Mouse (Mus musculus): ENCODE results near the gene Phc1. TPM values are rescaled to one million over a fixed set of nuclear protein-coding genes. Genes with fewer than 3 reads are reported as not detected.

Gene Phc1
- polyA plus RNA-seq, 1 experiment: 15.5 TPM

- H3ac ChIP-seq (ENCODE audit: control insufficient read depth, insufficient read length): no peak overlapping the region
- no peak for TF ChIP-seq TCF12 (IDR thresholded peaks at IDR 0.05; ENCODE audit: insufficient read depth, poor library complexity, severe bottlenecking)
Observed at GRCm38 (mm10) chr6:122297279-122298222, 42.8 kb downstream of the Phc1 start.

GRCm38 (mm10) chr6:122296918-122297278 lies 43.5 kb downstream of the Phc1 start:
- H3K4me3 ChIP-seq: peak overlapping the region; percentile 22
- TF ChIP-seq E2F4 (IDR thresholded peaks at IDR 0.05; ENCODE audit: insufficient read depth) (no peak), POLR2AphosphoS2 (IDR thresholded peaks at IDR 0.05; ENCODE audit: insufficient read length, low read depth) (no peak), MYOD1 (IDR thresholded peaks at IDR 0.05; ENCODE audit: control insufficient read depth in 1 of 3, insufficient read length in 2 of 3, low read depth in 2 of 3) (no peak), MAX (IDR thresholded peaks at IDR 0.05; ENCODE audit: low read depth) (no peak), MYOG (IDR thresholded peaks at IDR 0.05; ENCODE audit: control insufficient read depth in 1 of 3, insufficient read depth in 1 of 3, insufficient read length in 2 of 3, low read depth in 2 of 3) (no peak), USF1 (IDR thresholded peaks at IDR 0.05; ENCODE audit: low read depth) (no peak), SRF (IDR thresholded peaks at IDR 0.05; ENCODE audit: control insufficient read depth, insufficient read length, low read depth) (no peak), REST (IDR thresholded peaks at IDR 0.05; ENCODE audit: insufficient read depth, insufficient read length) (no peak), TCF12 (IDR thresholded peaks at IDR 0.05; ENCODE audit: insufficient read depth, poor library complexity, severe bottlenecking) (no peak), CEBPB (IDR thresholded peaks at IDR 0.05; ENCODE audit: insufficient read depth, poor library complexity, severe bottlenecking) (no peak), TCF3 (IDR thresholded peaks at IDR 0.05; ENCODE audit: insufficient read length, low read depth) (no peak), POLR2A (IDR thresholded peaks at IDR 0.05; ENCODE audit: insufficient read length, low read depth) (no peak)

More at GRCm38 (mm10) chr6:122297279-122298222, 42.8 kb downstream of the Phc1 start:
- peak overlapping the region; percentile 67 for H3K4me2 ChIP-seq (ENCODE audit: low read depth)
- no peaks in the 10 kb centered on the region for H3K79me2 ChIP-seq (ENCODE audit: control insufficient read depth, insufficient read depth)
- H3K27me3 ChIP-seq (ENCODE audit: control insufficient read depth, insufficient read depth, insufficient read length): no peaks in the 10 kb centered on the region
- peak overlapping the region; percentile 22 for H3K4me3 ChIP-seq
- H3K36me3 ChIP-seq (ENCODE audit: control insufficient read depth, insufficient read depth): no peaks in the 10 kb centered on the region

GRCm38 (mm10) chr6:122295242-122295641 lies 45.1 kb downstream of the Phc1 start:
- Histone ChIP-seq H3K27me3 (ENCODE audit: control insufficient read depth, insufficient read depth, insufficient read length) (no peaks in the 10 kb centered on the region), H3K36me3 (ENCODE audit: control insufficient read depth, insufficient read depth) (no peaks in the 10 kb centered on the region), H3K4me2 (ENCODE audit: low read depth) (no peak overlapping the region), H3K4me3 (no peak overlapping the region), H3ac (ENCODE audit: control insufficient read depth, insufficient read length) (no peak overlapping the region), H3K79me2 (ENCODE audit: control insufficient read depth, insufficient read depth) (no peaks in the 10 kb centered on the region)
- TF ChIP-seq CEBPB (IDR thresholded peaks at IDR 0.05; ENCODE audit: insufficient read depth, poor library complexity, severe bottlenecking) (no peak), MAX (IDR thresholded peaks at IDR 0.05; ENCODE audit: low read depth) (no peak)

More at GRCm38 (mm10) chr6:122296918-122297278, 43.5 kb downstream of the Phc1 start:
- Histone ChIP-seq H3ac (ENCODE audit: control insufficient read depth, insufficient read length) (no peak overlapping the region), H3K4me2 (ENCODE audit: low read depth) (peak overlapping the region; percentile 67), H3K27me3 (ENCODE audit: control insufficient read depth, insufficient read depth, insufficient read length) (no peaks in the 10 kb centered on the region), H3K79me2 (ENCODE audit: control insufficient read depth, insufficient read depth) (no peaks in the 10 kb centered on the region), H3K36me3 (ENCODE audit: control insufficient read depth, insufficient read depth) (no peaks in the 10 kb centered on the region)

GRCm38 (mm10) chr6:122294290-122294689 lies 46.1 kb downstream of the Phc1 start:
- H3K36me3 ChIP-seq (ENCODE audit: control insufficient read depth, insufficient read depth): no peaks in the 10 kb centered on the region
- no peaks in the 10 kb centered on the region for H3K79me2 ChIP-seq (ENCODE audit: control insufficient read depth, insufficient read depth)
- TF ChIP-seq MAX (IDR thresholded peaks at IDR 0.05; ENCODE audit: low read depth): no peak
- no peak for TF ChIP-seq SRF (IDR thresholded peaks at IDR 0.05; ENCODE audit: control insufficient read depth, insufficient read length, low read depth)
- no peak for TF ChIP-seq TCF3 (IDR thresholded peaks at IDR 0.05; ENCODE audit: insufficient read length, low read depth)
- TF ChIP-seq REST (IDR thresholded peaks at IDR 0.05; ENCODE audit: insufficient read depth, insufficient read length): no peak
- no peak for TF ChIP-seq E2F4 (IDR thresholded peaks at IDR 0.05; ENCODE audit: insufficient read depth)
- TF ChIP-seq POLR2AphosphoS2 (IDR thresholded peaks at IDR 0.05; ENCODE audit: insufficient read length, low read depth): no peak
- TF ChIP-seq CEBPB (IDR thresholded peaks at IDR 0.05; ENCODE audit: insufficient read depth, poor library complexity, severe bottlenecking): no peak
- TF ChIP-seq MYOG (IDR thresholded peaks at IDR 0.05; ENCODE audit: control insufficient read depth in 1 of 3, insufficient read depth in 1 of 3, insufficient read length in 2 of 3, low read depth in 2 of 3): no peak
- no peak for TF ChIP-seq MYOD1 (IDR thresholded peaks at IDR 0.05; ENCODE audit: control insufficient read depth in 1 of 3, insufficient read length in 2 of 3, low read depth in 2 of 3)
- no peak for TF ChIP-seq TCF12 (IDR thresholded peaks at IDR 0.05; ENCODE audit: insufficient read depth, poor library complexity, severe bottlenecking)
- H3K27me3 ChIP-seq (ENCODE audit: control insufficient read depth, insufficient read depth, insufficient read length): no peaks in the 10 kb centered on the region
- H3K4me2 ChIP-seq (ENCODE audit: low read depth): no peak overlapping the region
- no peak overlapping the region for H3ac ChIP-seq (ENCODE audit: control insufficient read depth, insufficient read length)
- no peak overlapping the region for H3K4me3 ChIP-seq

- H3K27me3 ChIP-seq (ENCODE audit: control insufficient read depth, insufficient read depth, insufficient read length): no peaks in the 10 kb centered on the region
- no peaks in the 10 kb centered on the region for H3K79me2 ChIP-seq (ENCODE audit: control insufficient read depth, insufficient read depth)
- no peak for TF ChIP-seq SRF (IDR thresholded peaks at IDR 0.05; ENCODE audit: control insufficient read depth, insufficient read length, low read depth)
- TF ChIP-seq USF1 (IDR thresholded peaks at IDR 0.05; ENCODE audit: low read depth): no peak
- no peak for TF ChIP-seq MAX (IDR thresholded peaks at IDR 0.05; ENCODE audit: low read depth)
- no peak for TF ChIP-seq POLR2AphosphoS2 (IDR thresholded peaks at IDR 0.05; ENCODE audit: insufficient read length, low read depth)
- no peak for TF ChIP-seq MYOG (IDR thresholded peaks at IDR 0.05; ENCODE audit: control insufficient read depth in 1 of 3, insufficient read depth in 1 of 3, insufficient read length in 2 of 3, low read depth in 2 of 3)
- no peak for TF ChIP-seq REST (IDR thresholded peaks at IDR 0.05; ENCODE audit: insufficient read depth, insufficient read length)
- no peak for TF ChIP-seq TCF3 (IDR thresholded peaks at IDR 0.05; ENCODE audit: insufficient read length, low read depth)
- TF ChIP-seq CEBPB (IDR thresholded peaks at IDR 0.05; ENCODE audit: insufficient read depth, poor library complexity, severe bottlenecking): no peak
- TF ChIP-seq MYOD1 (IDR thresholded peaks at IDR 0.05; ENCODE audit: control insufficient read depth in 1 of 3, insufficient read length in 2 of 3, low read depth in 2 of 3): no peak
- TF ChIP-seq POLR2A (IDR thresholded peaks at IDR 0.05; ENCODE audit: insufficient read length, low read depth): no peak
- no peak for TF ChIP-seq E2F4 (IDR thresholded peaks at IDR 0.05; ENCODE audit: insufficient read depth)
- TF ChIP-seq TCF12 (IDR thresholded peaks at IDR 0.05; ENCODE audit: insufficient read depth, poor library complexity, severe bottlenecking): no peak
- no peak overlapping the region for H3ac ChIP-seq (ENCODE audit: control insufficient read depth, insufficient read length)
- no peak overlapping the region for H3K4me3 ChIP-seq
- no peaks in the 10 kb centered on the region for H3K36me3 ChIP-seq (ENCODE audit: control insufficient read depth, insufficient read depth)
- no peak overlapping the region for H3K4me2 ChIP-seq (ENCODE audit: low read depth)
Observed at GRCm38 (mm10) chr6:122293796-122294195, 46.6 kb downstream of the Phc1 start.

Measured in myocyte (in vitro differentiated cells).